Mouse (Mus musculus) lung, postnatal 0 days (tissue): ENCODE data around the gene Rpap1.

Experiments
- CTCF ChIP-seq: IDR thresholded peaks from 2 replicates; pipeline ENCODE4 v1.5.1; 2016; ENCODE audit warnings: antibody characterized with exemption, mild to moderate bottlenecking
- EP300 ChIP-seq: IDR thresholded peaks from 2 replicates; pipeline ENCODE4 v1.6.1; 2016; ENCODE audit warnings: antibody characterized with exemption, mild to moderate bottlenecking, control low read depth

DNA sequence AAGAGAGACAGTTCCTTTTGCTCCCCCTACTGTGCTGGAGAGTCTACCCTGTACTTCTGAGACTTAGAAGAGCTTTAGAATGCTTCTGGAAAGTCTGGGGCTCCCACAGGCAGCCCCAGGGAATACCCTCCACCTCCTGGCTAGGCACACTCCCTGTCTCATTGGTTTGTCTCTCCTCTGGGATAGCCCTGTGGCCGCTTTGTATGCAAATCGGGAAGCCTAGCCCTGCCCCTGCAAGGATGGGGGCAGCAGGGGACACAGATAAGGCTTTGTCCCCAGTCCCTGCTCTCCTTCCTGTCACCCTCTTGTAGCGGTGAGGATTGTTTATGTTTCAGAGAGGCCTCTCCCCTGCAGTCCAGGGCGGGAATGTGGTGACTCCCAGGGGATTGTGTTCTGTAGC, 21.5 kb upstream of the Rpap1 start:
- TF ChIP-seq EP300, result no peak
- no peak for TF ChIP-seq CTCF
